Mouse (Mus musculus) liver, embryonic 16.5 days (tissue): ENCODE data around the gene Pla2g4c. TPM values are rescaled to one million over a fixed set of nuclear protein-coding genes. Genes with fewer than 3 reads are reported as not detected.

Source experiments
- ATAC-seq: fragments of 200-750 bp; cut with Nextera tagmentation; 2 replicates; pipeline ENCODE4 v1.8.0; 2017; ENCODE audit warnings: low read depth, mild to moderate bottlenecking, moderate number of reproducible peaks, moderate library complexity
- H3K27ac ChIP-seq: fragments of 300-500 bp; sonication (generic); 2 replicates; pipeline ENCODE4 v1.5.1; 2014; ENCODE audit warnings: mild to moderate bottlenecking, low read length
- H3K27me3 ChIP-seq: fragments of 300-500 bp; sonication (generic); 2 replicates; pipeline ENCODE4 v1.6.1; 2014; ENCODE audit warnings: low read depth, low read length, mixed read lengths; ENCODE audit not compliant: control insufficient read depth, insufficient read depth
- H3K36me3 ChIP-seq: fragments of 300-500 bp; sonication (generic); 2 replicates; pipeline ENCODE4 v1.6.1; 2014; ENCODE audit warnings: mild to moderate bottlenecking; ENCODE audit not compliant: control insufficient read depth, insufficient read depth
- H3K4me1 ChIP-seq: fragments of 300-500 bp; sonication (generic); 2 replicates; pipeline ENCODE4 v1.6.1; 2014; ENCODE audit warnings: low read depth, low read length, mixed read lengths; ENCODE audit not compliant: control insufficient read depth
- H3K4me2 ChIP-seq: fragments of 300-500 bp; sonication (generic); 2 replicates; pipeline ENCODE4 v1.6.1; 2014; ENCODE audit warnings: low read depth, low read length, mixed read lengths
- H3K4me3 ChIP-seq: fragments of 300-500 bp; sonication (generic); 2 replicates; pipeline ENCODE4 v1.5.1; 2014; ENCODE audit warnings: low read depth, mild to moderate bottlenecking, low read length
- H3K9ac ChIP-seq: fragments of 300-500 bp; sonication (generic); 2 replicates; pipeline ENCODE4 v1.6.1; 2014; ENCODE audit warnings: low read depth, low read length
- H3K9me3 ChIP-seq: fragments of 300-500 bp; sonication (generic); replicated peaks from 2 replicates; pipeline ENCODE4 v1.6.1; 2016; ENCODE audit warnings: low read length; ENCODE audit not compliant: control insufficient read depth
- WGBS: fragments of 180-500 bp; shearing (Covaris S2); extraction: QIAGEN DNeasy Blood & Tissue Kit; methylation state at CpG from one replicate; pipeline ENCODE4 v1.1.7; 2014; ENCODE audit not compliant: insufficient replicate concordance; 5-methylcytosine and 5-hydroxymethylcytosine counted together
- polyA plus RNA-seq: library from polyadenylated mRNA; unstranded; fragments of >200 nt; fragmentation: Nextera tagmentation; extraction: Ambion mirVana; gene quantifications from 2 replicates; pipeline ENCODE4 v1.2.1, GENCODE M21; 2015

Gene Pla2g4c
- polyA plus RNA-seq, 1 experiment from 2014 or later: 2.5 TPM

DNA sequence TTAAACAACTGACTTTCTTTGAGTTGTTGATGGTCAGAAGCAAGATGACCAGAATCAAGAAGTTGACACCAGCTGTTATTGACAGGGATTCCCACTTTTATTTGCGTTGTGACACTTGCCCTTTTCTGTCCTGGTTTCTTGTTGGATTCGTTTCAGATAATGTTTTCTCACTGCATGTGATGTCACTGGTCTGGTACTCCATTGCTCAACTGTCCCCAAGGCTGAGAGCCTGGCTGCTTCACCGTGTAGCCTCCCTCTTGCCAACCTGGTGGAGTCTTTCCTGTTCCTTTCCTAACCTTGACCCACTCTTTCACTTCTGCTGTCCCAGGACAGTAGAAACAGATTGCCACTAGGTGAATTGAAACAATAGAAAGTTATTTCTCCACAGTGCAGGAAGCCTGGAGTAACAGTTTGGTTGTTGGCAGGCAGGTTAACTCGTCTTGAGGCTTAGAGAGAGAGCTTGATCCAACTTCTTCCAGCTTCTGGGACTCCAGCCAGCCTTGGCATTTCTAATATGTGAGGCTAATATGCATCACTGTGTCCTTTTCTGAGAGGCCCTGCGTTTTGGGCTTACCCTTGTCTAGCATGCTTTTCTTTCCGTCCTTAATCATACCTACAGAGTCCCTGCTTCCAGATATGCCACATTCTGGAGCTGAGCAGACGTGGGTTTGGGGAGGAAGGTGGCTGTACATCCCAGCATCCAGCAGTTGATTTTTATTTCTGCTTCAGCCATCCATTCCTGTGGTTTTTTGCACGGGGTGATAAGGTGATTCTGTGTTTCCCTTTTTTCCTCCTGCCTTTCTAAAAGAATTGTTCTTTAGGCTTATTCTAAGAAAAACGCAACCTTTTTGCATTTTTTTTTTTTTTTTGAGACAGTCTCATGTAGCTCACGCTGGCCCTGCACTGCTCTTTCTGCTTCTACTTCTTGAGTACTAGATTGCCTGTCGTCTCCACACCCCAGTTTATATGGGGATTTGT lies 30.3 kb upstream of the Pla2g4c start:
- H3K4me2 ChIP-seq: no peak overlapping the region
- no peaks in the 10 kb centered on the region; the same call in 1 of the 2 replicates for H3K4me1 ChIP-seq
- H3K9me3 ChIP-seq: no peaks in the 10 kb centered on the region
- H3K27me3 ChIP-seq: no peaks in the 10 kb centered on the region
- H3K9ac ChIP-seq: no peak overlapping the region
- H3K27ac ChIP-seq: no peak overlapping the region
- no peak for ATAC-seq
- 69% methylated on average over 11 of the region's 11 CpGs for WGBS
- H3K4me3 ChIP-seq: no peak overlapping the region
- peaks cover 88% of the 10 kb centered on the region for H3K36me3 ChIP-seq

DNA sequence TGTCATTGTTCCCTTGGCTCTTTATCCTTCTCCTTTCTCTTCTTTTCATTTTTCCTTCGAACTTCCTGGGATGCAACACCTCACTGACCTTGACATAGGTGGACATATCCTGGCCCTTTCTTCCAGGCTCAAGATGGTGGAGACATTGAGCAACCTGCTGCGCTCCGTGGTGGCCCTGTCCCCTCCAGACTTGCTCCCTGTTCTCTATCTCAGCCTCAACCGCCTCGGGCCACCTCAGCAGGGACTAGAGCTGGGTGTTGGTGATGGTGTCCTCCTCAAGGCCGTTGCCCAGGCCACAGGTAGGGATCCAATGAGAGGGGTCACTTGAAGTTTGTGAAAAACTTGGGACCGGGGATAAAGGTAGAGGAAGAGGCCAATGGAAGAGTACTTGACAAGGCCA lies 29.2 kb upstream of the Pla2g4c start:
- Histone ChIP-seq H3K4me1 (no peaks in the 10 kb centered on the region), H3K9me3 (no peaks in the 10 kb centered on the region), H3K4me3 (no peak overlapping the region), H3K9ac (no peak overlapping the region), H3K36me3 (peaks cover 92% of the 10 kb centered on the region), H3K27ac (no peak overlapping the region), H3K27me3 (no peaks in the 10 kb centered on the region), H3K4me2 (no peak overlapping the region)
- no peak for ATAC-seq
- WGBS: 85% methylated on average over 7 of the region's 7 CpGs

GRCm38 (mm10) chr7:13297636-13298035 lies 26.8 kb upstream of the Pla2g4c start:
- 79% methylated on average over 1 of the region's 1 CpGs for WGBS
- peaks cover 86% of the 10 kb centered on the region for H3K36me3 ChIP-seq
- ATAC-seq: no peak

GRCm38 (mm10) chr7:13298821-13299220 lies 25.6 kb upstream of the Pla2g4c start:
- no peak overlapping the region for H3K4me3 ChIP-seq
- no peaks in the 10 kb centered on the region for H3K27me3 ChIP-seq
- H3K4me2 ChIP-seq: no peak overlapping the region
- H3K9ac ChIP-seq: no peak overlapping the region
- no peaks in the 10 kb centered on the region for H3K9me3 ChIP-seq
- no peak overlapping the region for H3K27ac ChIP-seq
- no peaks in the 10 kb centered on the region for H3K4me1 ChIP-seq
- WGBS: 81% methylated on average over 5 of the region's 5 CpGs
- no peak for ATAC-seq
- peaks cover 86% of the 10 kb centered on the region for H3K36me3 ChIP-seq

More at GRCm38 (mm10) chr7:13297636-13298035, 26.8 kb upstream of the Pla2g4c start:
- H3K4me1 ChIP-seq: no peaks in the 10 kb centered on the region
- no peaks in the 10 kb centered on the region for H3K9me3 ChIP-seq
- H3K27me3 ChIP-seq: no peaks in the 10 kb centered on the region
- no peak overlapping the region for H3K27ac ChIP-seq
- H3K4me3 ChIP-seq: no peak overlapping the region
- no peak overlapping the region for H3K4me2 ChIP-seq
- H3K9ac ChIP-seq: no peak overlapping the region

- no peak overlapping the region for H3K9ac ChIP-seq
- no peak for ATAC-seq
- H3K4me2 ChIP-seq: no peak overlapping the region
- H3K4me1 ChIP-seq: no peaks in the 10 kb centered on the region
- peaks cover 76% of the 10 kb centered on the region for H3K36me3 ChIP-seq
- 83% methylated on average over 1 of the region's 1 CpGs for WGBS
- H3K4me3 ChIP-seq: no peak overlapping the region
- no peak overlapping the region for H3K27ac ChIP-seq
- no peaks in the 10 kb centered on the region for H3K9me3 ChIP-seq
- no peaks in the 10 kb centered on the region for H3K27me3 ChIP-seq
Observed at GRCm38 (mm10) chr7:13301643-13302042, 22.8 kb upstream of the Pla2g4c start.

- peak; percentile 24 for ATAC-seq
- 40% methylated on average over 2 of the region's 2 CpGs for WGBS
- H3K36me3 ChIP-seq: peaks cover 77% of the 10 kb centered on the region
Observed at GRCm38 (mm10) chr7:13302780-13303179, 21.7 kb upstream of the Pla2g4c start.

DNA sequence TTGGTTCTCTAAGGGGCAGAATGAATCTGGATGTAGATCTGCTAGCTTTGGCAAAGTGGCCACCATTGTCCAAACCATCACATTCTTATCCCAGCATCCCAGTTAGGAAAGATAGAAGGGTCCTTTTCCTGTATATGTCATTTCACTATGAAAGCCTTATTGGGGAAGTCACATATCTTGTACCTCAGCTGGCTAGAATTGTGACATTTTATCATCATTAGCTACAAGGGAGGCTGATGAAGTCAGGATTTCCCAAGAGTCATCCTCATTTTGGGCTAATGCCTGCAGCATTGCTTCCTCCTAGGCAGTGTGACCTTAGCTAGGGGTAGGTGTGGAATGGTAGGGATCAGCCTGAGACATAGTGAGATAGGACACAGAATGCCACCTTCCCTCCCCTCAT lies 21.1 kb upstream of the Pla2g4c start:
- H3K9ac ChIP-seq: no peak overlapping the region
- H3K9me3 ChIP-seq: no peaks in the 10 kb centered on the region
- peaks cover 78% of the 10 kb centered on the region for H3K36me3 ChIP-seq
- no peaks in the 10 kb centered on the region for H3K27me3 ChIP-seq
- no peak overlapping the region for H3K27ac ChIP-seq
- no peak overlapping the region for H3K4me2 ChIP-seq
- no peak overlapping the region for H3K4me3 ChIP-seq
- no peak for ATAC-seq
- H3K4me1 ChIP-seq: no peaks in the 10 kb centered on the region

More at GRCm38 (mm10) chr7:13302780-13303179, 21.7 kb upstream of the Pla2g4c start:
- Histone ChIP-seq H3K27ac (no peak overlapping the region), H3K4me1 (no peaks in the 10 kb centered on the region), H3K9ac (no peak overlapping the region), H3K9me3 (no peaks in the 10 kb centered on the region), H3K4me2 (no peak overlapping the region), H3K4me3 (no peak overlapping the region), H3K27me3 (no peaks in the 10 kb centered on the region)

GRCm38 (mm10) chr7:13309407-13309806 lies 15.0 kb upstream of the Pla2g4c start:
- no peak overlapping the region for H3K4me2 ChIP-seq
- H3K9me3 ChIP-seq: no peaks in the 10 kb centered on the region
- H3K27ac ChIP-seq: no peak overlapping the region
- no peaks in the 10 kb centered on the region for H3K27me3 ChIP-seq
- H3K36me3 ChIP-seq: peaks cover 62% of the 10 kb centered on the region
- H3K9ac ChIP-seq: no peak overlapping the region
- H3K4me1 ChIP-seq: peaks cover 4% of the 10 kb centered on the region
- ATAC-seq: no peak
- H3K4me3 ChIP-seq: no peak overlapping the region
- WGBS: 62% methylated on average over 2 of the region's 2 CpGs

GRCm38 (mm10) chr7:13310493-13311199 lies 13.8 kb upstream of the Pla2g4c start:
- peak; percentile 88 for ATAC-seq
- Histone ChIP-seq H3K27ac (no peak overlapping the region), H3K4me2 (no peak overlapping the region), H3K4me3 (no peak overlapping the region), H3K9ac (no peak overlapping the region), H3K9me3 (no peaks in the 10 kb centered on the region), H3K36me3 (peaks cover 58% of the 10 kb centered on the region), H3K27me3 (no peaks in the 10 kb centered on the region), H3K4me1 (peaks cover 4% of the 10 kb centered on the region)
- WGBS: 49% methylated on average over 6 of the region's 6 CpGs
